Mouse (Mus musculus) adrenal gland, adult 8-10 months (tissue): ENCODE results near the gene Lmod2. TPM values are rescaled to one million over a fixed set of nuclear protein-coding genes. Genes with fewer than 3 reads are reported as not detected.

Experiments used
- DNase-seq: peaks from one replicate; pipeline ENCODE4 v3.0.0; 2022
- total RNA-seq, 4 experiments: library from RNA; stranded (reverse); gene quantifications; 2 replicates each; pipeline ENCODE4 v1.2.4; 2022

The Lmod2 gene
- total RNA-seq, 4 experiments from 2014 or later: 0.35 TPM; not detected in 3

GRCm38 (mm10) chr6:24642960-24643359 is 45.4 kb downstream of the Lmod2 start:
- no peak for DNase-seq

- DNase-seq: no peak
Observed at GRCm38 (mm10) chr6:24645346-24646053, 47.9 kb downstream of the Lmod2 start.

DNA sequence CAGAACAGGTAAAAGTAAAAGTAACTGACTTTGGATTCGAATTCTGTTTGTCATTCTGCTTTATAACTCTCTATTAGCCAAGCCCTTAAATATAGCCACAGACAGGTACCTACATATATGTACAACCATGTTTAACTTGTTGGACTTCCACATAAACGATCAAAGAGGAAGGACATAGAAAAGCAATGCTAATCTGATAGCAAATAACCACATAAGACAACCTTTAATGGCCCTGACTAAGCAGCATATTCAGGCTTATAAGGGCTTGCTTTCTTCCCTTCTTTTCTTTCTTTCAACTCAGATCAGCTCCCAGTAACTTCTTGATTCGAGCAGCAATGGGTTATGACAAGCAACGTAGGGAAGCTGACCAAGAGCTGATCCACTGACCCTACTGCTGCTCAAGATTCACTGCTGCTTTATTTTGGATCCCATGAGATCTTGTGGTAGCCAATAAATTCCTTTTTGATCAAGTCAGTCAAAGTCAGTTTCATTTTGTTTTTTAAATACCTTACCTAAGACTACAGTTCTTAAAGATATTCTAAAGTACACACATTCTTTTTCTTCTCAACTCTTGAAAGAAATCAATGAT is 49.6 kb downstream of the Lmod2 start:
- no peak for DNase-seq

DNA sequence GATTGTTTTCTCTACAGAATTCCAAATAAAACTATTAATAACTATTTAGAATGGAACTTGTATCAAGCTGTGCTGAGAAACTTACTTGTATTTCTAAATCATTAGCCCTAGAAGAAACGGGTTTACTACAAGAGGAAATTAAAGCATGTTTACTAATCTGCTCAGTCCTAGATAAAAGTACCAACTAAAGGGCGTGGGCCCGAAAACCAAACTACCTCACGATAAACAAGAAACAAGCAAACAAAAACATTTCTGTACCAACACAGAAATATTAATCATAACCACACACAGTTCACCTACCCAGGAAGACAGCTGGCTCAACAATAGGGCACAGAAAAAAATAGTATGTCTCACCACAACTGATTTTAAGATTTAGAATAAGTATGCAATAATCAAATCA is 50.8 kb downstream of the Lmod2 start:
- no peak for DNase-seq

DNA sequence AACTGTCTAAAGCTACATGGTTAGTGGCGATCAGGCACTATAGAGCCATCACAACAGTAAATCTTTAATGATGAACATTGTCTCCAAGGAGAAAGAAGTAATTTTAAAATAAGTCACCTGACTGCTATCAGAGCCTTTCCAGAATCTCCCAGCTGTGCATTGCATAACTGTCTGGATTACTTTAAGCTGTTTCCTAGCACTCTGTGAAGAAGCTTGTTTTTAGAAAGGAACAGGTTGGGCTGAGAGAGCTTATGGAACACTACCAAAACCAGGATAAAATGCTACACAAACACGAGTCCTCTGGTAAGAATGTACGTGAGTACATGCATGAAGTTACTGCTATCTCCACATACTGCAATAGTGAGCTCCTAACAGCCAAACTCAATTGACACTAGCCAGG is 53.2 kb downstream of the Lmod2 start:
- no peak for DNase-seq

- no peak for DNase-seq
Observed at GRCm38 (mm10) chr6:24651538-24651937, 54.0 kb downstream of the Lmod2 start.

Other genes with a start within 250 kb of the Lmod2 start
- gene Iqub, start 82.7 kb upstream of the Lmod2 start, total RNA-seq: under 1 TPM in 3 of 4 experiments, not detected in 1; 0.19 to 0.37 (median 0.28) TPM
- gene Ndufa5, start 69.7 kb upstream of the Lmod2 start, total RNA-seq: 100 to 1,000 TPM; 163 to 261 (median 198) TPM
- gene Asb15, start 69.6 kb upstream of the Lmod2 start, total RNA-seq: not detected
- gene Wasl, start 67.2 kb downstream of the Lmod2 start, total RNA-seq: 10 to 100 TPM; 58.4 to 74.0 (median 63.4) TPM
- not detected for gene Hyal6, start 135.5 kb downstream of the Lmod2 start, total RNA-seq
- not detected for gene Hyal4, start 150.6 kb downstream of the Lmod2 start, total RNA-seq
- gene Spam1, start 193.4 kb downstream of the Lmod2 start, total RNA-seq: not detected